Mouse (Mus musculus): ENCODE measurements at regions not wholly inside any gene's neighbourhood (a gene's known extent, or its start where the extent isn't known, plus 50 kb on each side); places are given as distances from the start of the nearest gene placed in this dataset. TPM values are rescaled to one million over a fixed set of nuclear protein-coding genes. Genes with fewer than 3 reads are reported as not detected.
A peak's percentile ranks its signal among the peaks of the same experiment; 100 is the strongest.

DNA sequence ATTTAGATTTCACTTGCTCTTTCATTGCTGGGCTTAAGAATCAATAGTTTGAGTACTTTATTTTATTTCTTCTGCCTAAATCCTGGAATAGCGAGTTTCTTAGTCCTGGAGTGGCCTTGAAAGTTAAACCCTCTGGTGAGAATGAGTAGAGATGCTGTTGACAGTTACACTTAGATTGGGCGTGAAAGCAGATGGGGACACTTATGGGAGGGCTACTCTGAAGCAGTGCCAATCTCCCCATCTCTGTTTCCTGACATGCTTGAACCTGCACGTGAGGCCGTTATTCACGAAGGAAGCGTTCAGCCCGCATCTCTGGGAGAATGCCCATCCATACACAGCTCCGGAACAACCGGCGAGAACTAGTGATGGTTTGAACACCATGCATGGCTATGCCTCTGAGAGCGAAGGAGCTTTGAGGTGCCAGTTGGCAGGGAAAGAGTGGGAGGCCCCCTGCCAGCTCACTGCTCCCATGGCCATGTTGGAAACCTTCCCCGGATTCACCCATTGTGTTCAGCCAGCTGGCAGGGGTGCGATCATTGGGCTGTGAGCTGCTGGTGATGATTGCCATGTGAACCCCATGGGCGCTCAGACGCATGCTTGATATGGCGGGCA, 792.2 kb upstream of the Got2 start:
- no peaks in the 10 kb centered on the region for H3K9me3 ChIP-seq
- peak; percentile 76 for ATAC-seq (ENCODE audit: low FRiP score, low read depth)
- WGBS, result 65% methylated on average over 16 of the region's 16 CpGs
- no peaks in the 10 kb centered on the region for H3K36me3 ChIP-seq
- no peaks in the 10 kb centered on the region for H3K27me3 ChIP-seq
- H3K9ac ChIP-seq, result no peak overlapping the region
- H3K4me1 ChIP-seq (replicated peaks), result no peaks in the 10 kb centered on the region
- H3K4me3 ChIP-seq, result no peak overlapping the region
- peak overlapping the region; percentile 16; the same call in 1 of the 2 replicates for H3K4me2 ChIP-seq
- no peak overlapping the region for H3K27ac ChIP-seq (replicated peaks)

DNA sequence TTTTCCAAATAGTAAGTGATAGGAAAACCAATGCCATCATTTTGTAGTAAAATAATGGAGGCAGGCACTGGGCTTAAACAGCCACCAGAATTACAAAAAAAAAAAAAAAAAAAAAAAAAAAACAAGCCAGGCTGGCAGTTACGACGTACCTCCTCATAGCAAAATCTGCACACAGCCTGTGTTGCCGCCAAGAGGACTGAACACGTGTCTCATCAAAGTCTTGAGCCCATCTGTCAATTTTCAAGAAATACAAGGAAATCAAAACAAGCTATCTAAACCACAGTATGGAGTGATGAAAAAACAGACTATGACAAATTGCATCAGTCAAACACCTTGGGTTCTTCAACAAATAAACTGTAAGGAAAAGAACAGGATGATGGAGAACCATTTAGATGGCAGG, 791.2 kb upstream of the Got2 start:
- 54% methylated on average over 4 of the region's 4 CpGs for WGBS
- Histone ChIP-seq H3K4me2 (no peak overlapping the region), H3K4me3 (no peak overlapping the region), H3K27me3 (no peaks in the 10 kb centered on the region), H3K9me3 (no peaks in the 10 kb centered on the region), H3K36me3 (no peaks in the 10 kb centered on the region), H3K9ac (no peak overlapping the region), H3K27ac (replicated peaks) (no peak overlapping the region), H3K4me1 (replicated peaks) (no peaks in the 10 kb centered on the region)
- no peak for ATAC-seq (ENCODE audit: low FRiP score, low read depth)

DNA sequence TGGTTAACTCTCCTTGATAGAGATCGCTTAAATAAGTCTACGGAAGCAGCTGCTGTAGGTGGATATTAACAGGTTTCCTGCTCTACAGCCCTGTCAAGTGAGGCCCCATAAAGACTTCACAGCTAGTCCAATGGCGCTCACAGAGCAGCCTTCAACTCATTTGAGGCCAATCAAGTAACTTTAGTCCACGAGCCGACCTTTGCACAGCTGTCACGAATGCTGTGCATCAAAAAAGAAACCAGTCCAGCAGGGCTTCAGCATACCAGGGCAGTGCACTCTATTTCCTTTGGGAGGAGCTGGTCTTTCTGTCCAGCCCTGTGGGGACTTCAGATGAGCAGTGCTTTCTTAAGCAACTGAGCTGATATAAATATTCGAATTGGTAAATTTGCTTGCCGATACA, 786.4 kb upstream of the Got2 start:
- Histone ChIP-seq H3K9me3 (no peaks in the 10 kb centered on the region), H3K27me3 (no peaks in the 10 kb centered on the region), H3K27ac (replicated peaks) (no peak overlapping the region), H3K4me1 (replicated peaks) (no peaks in the 10 kb centered on the region), H3K4me2 (no peak overlapping the region), H3K36me3 (no peaks in the 10 kb centered on the region), H3K4me3 (no peak overlapping the region), H3K9ac (no peak overlapping the region)
- WGBS, result 62% methylated on average over 8 of the region's 8 CpGs
- no peak for ATAC-seq (ENCODE audit: low FRiP score, low read depth)

DNA sequence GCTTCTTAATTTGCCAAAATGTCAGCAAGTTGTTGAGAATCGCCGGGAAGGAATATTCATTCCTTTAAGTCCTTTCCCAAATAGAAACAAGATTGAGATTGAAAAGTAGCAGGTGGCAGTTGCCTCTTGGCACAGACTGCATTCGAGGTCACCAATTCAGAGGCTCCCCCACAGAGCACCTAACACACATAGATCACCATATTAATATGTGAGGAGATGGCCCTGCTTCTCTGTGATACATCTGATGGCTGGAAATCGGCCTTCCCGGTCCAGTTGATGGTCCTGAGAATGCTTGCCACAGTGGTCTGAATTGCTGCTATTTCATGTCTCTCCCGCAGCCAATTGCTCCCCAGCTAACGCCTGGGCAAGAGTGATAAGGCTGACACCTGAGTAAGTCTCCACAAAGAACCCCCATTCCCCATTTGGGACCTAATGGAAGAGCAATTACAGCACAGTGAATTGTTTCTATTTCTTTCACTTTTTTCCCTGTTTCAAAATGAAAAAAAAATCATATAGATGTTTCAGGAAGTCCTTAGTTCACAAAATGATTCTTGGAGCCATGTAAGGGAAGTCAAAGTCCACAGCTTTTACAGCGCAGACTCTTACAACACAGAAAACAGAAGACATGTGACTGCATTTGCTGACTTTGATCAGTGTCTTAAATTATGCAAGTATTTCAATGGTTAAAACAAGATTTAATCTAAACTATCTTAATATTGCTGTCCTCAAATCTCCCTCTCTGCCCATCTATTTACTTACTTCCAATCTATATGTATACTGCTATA, 768.3 kb upstream of the Got2 start:
- WGBS, result 78% methylated on average over 8 of the region's 8 CpGs
- ATAC-seq (ENCODE audit: low FRiP score, low read depth), result no peak

DNA sequence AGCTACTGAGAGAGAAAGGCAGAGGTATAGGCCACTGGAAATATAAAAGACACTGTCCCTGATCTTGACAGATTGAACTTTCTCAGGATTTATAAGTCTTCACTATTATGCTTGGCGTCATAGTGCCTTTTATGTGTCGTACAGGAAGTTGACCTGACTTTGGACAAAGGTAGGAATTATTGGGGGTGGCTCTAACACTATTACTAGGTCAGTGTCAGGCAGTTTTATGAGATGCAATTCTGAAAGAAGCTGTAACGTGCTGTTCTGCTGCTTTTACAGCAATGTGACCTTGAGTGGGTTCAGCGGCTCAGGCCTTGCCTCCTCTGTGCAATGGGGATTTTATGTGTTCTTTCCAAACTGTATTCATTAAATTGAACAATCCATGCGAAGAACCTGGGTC, 759.4 kb upstream of the Got2 start:
- ATAC-seq (ENCODE audit: low FRiP score, low read depth), result no peak
- no peaks in the 10 kb centered on the region for H3K9me3 ChIP-seq
- no peak overlapping the region for H3K9ac ChIP-seq
- H3K27ac ChIP-seq (replicated peaks), result no peak overlapping the region
- no peak overlapping the region for H3K4me2 ChIP-seq
- no peaks in the 10 kb centered on the region for H3K4me1 ChIP-seq (replicated peaks)
- no peaks in the 10 kb centered on the region for H3K36me3 ChIP-seq
- H3K4me3 ChIP-seq, result no peak overlapping the region
- WGBS, result 84% methylated on average over 5 of the region's 5 CpGs
- H3K27me3 ChIP-seq, result no peaks in the 10 kb centered on the region

More for the DNA sequence above, 768.3 kb upstream of the Got2 start:
- no peaks in the 10 kb centered on the region for H3K9me3 ChIP-seq
- no peak overlapping the region for H3K4me2 ChIP-seq
- H3K27ac ChIP-seq (replicated peaks), result no peak overlapping the region
- H3K9ac ChIP-seq, result no peak overlapping the region
- no peaks in the 10 kb centered on the region for H3K27me3 ChIP-seq
- no peaks in the 10 kb centered on the region for H3K36me3 ChIP-seq
- no peak overlapping the region for H3K4me3 ChIP-seq
- H3K4me1 ChIP-seq (replicated peaks), result no peaks in the 10 kb centered on the region

Small RNAs in the stretch of these regions (microRNA-seq; reads per million reads assigned to microRNA genes)
- gene Gm24132, result not detected

All from hindbrain, embryonic 15.5 days (tissue).